Mouse (Mus musculus) hindbrain, embryonic 14.5 days (tissue): ENCODE data around the gene Hhipl2. TPM values are rescaled to one million over a fixed set of nuclear protein-coding genes. Genes with fewer than 3 reads are reported as not detected.
"Not testable (repeated sequence)": the region's sequence is repeated elsewhere in the genome, so short reads cannot be mapped to it uniquely, and the experiment has no call there.

Experiments
- ATAC-seq: fragments of 200-750 bp; cut with Nextera tagmentation; 2 replicates; pipeline ENCODE4 v1.8.0; 2017; ENCODE audit warnings: moderate number of reproducible peaks, mild to moderate bottlenecking, moderate TSS enrichment, moderate library complexity; ENCODE audit not compliant: low FRiP score
- DNase-seq: peaks from one replicate; pipeline ENCODE4 v3.0.0-alpha.2; 2015; ENCODE audit warnings: low spot score
- H3K27ac ChIP-seq: fragments of 300-500 bp; sonication (generic); 2 replicates; pipeline ENCODE4 v1.5.1; 2014; ENCODE audit warnings: mild to moderate bottlenecking, moderate library complexity
- H3K27me3 ChIP-seq: fragments of 300-500 bp; sonication (generic); 2 replicates; pipeline ENCODE4 v1.6.1; 2014; ENCODE audit warnings: mild to moderate bottlenecking, low read length, mixed read lengths; ENCODE audit not compliant: control insufficient read depth, insufficient read depth
- H3K36me3 ChIP-seq: fragments of 300-500 bp; sonication (generic); replicated peaks from 2 replicates; pipeline ENCODE4 v1.6.1; 2014; ENCODE audit not compliant: control insufficient read depth, insufficient read depth
- H3K4me1 ChIP-seq: fragments of 300-500 bp; sonication (generic); replicated peaks from 2 replicates; pipeline ENCODE4 v1.6.1; 2014; ENCODE audit warnings: antibody characterized with exemption, low read length, mixed read lengths; ENCODE audit not compliant: control insufficient read depth, insufficient read depth
- H3K4me2 ChIP-seq: fragments of 300-500 bp; sonication (generic); replicated peaks from 2 replicates; pipeline ENCODE4 v1.6.1; 2014; ENCODE audit warnings: mild to moderate bottlenecking, moderate library complexity
- H3K4me3 ChIP-seq: fragments of 300-500 bp; sonication (generic); replicated peaks from 2 replicates; pipeline ENCODE4 v1.5.1; 2014; ENCODE audit warnings: mild to moderate bottlenecking, low read length
- H3K9ac ChIP-seq: fragments of 300-500 bp; sonication (generic); 2 replicates; pipeline ENCODE4 v1.6.1; 2014
- H3K9me3 ChIP-seq: fragments of 300-500 bp; sonication (generic); 2 replicates; pipeline ENCODE4 v1.6.1; 2016; ENCODE audit warnings: low read length; ENCODE audit not compliant: control insufficient read depth
- WGBS: fragments of 180-500 bp; shearing (Covaris S2); extraction: QIAGEN DNeasy Blood & Tissue Kit; methylation state at CpG from one replicate; pipeline ENCODE4 v1.1.7; 2014; 5-methylcytosine and 5-hydroxymethylcytosine counted together
- polyA plus RNA-seq: library from polyadenylated mRNA; unstranded; fragments of >200 nt; fragmentation: Nextera tagmentation; extraction: Ambion mirVana; gene quantifications from 2 replicates; pipeline ENCODE4 v1.2.1, GENCODE M21; 2014

The Hhipl2 gene
- polyA plus RNA-seq, 1 experiment from 2014 or later: 0.29 TPM

GRCm38 (mm10) chr1:183387421-183387820 is 30.6 kb upstream of the Hhipl2 start:
- H3K27ac ChIP-seq, H3K9me3 ChIP-seq, H3K36me3 ChIP-seq, DNase-seq, H3K4me2 ChIP-seq, H3K9ac ChIP-seq, H3K4me3 ChIP-seq, ATAC-seq: not testable (repeated sequence)
- Histone ChIP-seq H3K27me3 (peaks cover 22% of the 10 kb centered on the region), H3K4me1 (peaks cover 14% of the 10 kb centered on the region)
- 96% methylated on average over 3 of the region's 3 CpGs for WGBS

- no peaks in the 10 kb centered on the region for H3K9me3 ChIP-seq
- peak; percentile 99 for ATAC-seq
- H3K4me1 ChIP-seq: peaks cover 14% of the 10 kb centered on the region
These were observed 29.3 kb upstream of the Hhipl2 start, which contains the start of gene Taf1a for GRCm38 (mm10) chr1:183388426-183389406. Gene Taf1a (plus strand): TSS chr1:183388981.

GRCm38 (mm10) chr1:183403396-183403795 is 14.6 kb upstream of the Hhipl2 start:
- no peak for DNase-seq

More at GRCm38 (mm10) chr1:183388426-183389406, 29.3 kb upstream of the Hhipl2 start, which contains the start of gene Taf1a:
- peak; percentile 95 for DNase-seq
- Histone ChIP-seq H3K27ac (peak within 1 kb of the TSS; percentile 62), H3K4me2 (peak within 1 kb of the TSS; percentile 88), H3K9ac (peak within 1 kb of the TSS; percentile 63), H3K4me3 (peak within 1 kb of the TSS; percentile 68), H3K36me3 (peaks cover 6% of the 10 kb centered on the region; the same call in 1 of the 2 replicates), H3K27me3 (peaks cover 17% of the 10 kb centered on the region)
- 5% methylated on average over 44 of the region's 44 CpGs for WGBS

GRCm38 (mm10) chr1:183414081-183414727 is 3.8 kb upstream of the Hhipl2 start:
- Histone ChIP-seq H3K4me2 (no peak overlapping the region), H3K36me3 (peaks cover 29% of the 10 kb centered on the region), H3K9ac (no peak overlapping the region), H3K27ac (no peak overlapping the region), H3K27me3 (no peaks in the 10 kb centered on the region), H3K4me3 (no peak overlapping the region), H3K9me3 (no peaks in the 10 kb centered on the region), H3K4me1 (no peaks in the 10 kb centered on the region)
- 94% methylated on average over 15 of the region's 15 CpGs for WGBS
- DNase-seq (no peak), ATAC-seq (no peak)

More at GRCm38 (mm10) chr1:183403396-183403795, 14.6 kb upstream of the Hhipl2 start:
- no peak overlapping the region for H3K9ac ChIP-seq
- H3K36me3 ChIP-seq: peaks cover 70% of the 10 kb centered on the region
- no peaks in the 10 kb centered on the region for H3K27me3 ChIP-seq
- WGBS: 94% methylated on average over 3 of the region's 3 CpGs
- no peak overlapping the region for H3K4me2 ChIP-seq
- H3K9me3 ChIP-seq: no peaks in the 10 kb centered on the region
- no peak overlapping the region for H3K27ac ChIP-seq
- H3K4me1 ChIP-seq: no peaks in the 10 kb centered on the region
- no peak for ATAC-seq
- H3K4me3 ChIP-seq: no peak overlapping the region

GRCm38 (mm10) chr1:183419741-183420140 is 1.7 kb downstream of the Hhipl2 start:
- H3K27me3 ChIP-seq: no peaks in the 10 kb centered on the region
- H3K4me2 ChIP-seq: no peak overlapping the region
- DNase-seq: no peak
- no peaks in the 10 kb centered on the region for H3K36me3 ChIP-seq
- H3K4me1 ChIP-seq: no peaks in the 10 kb centered on the region
- WGBS: 92% methylated on average over 7 of the region's 7 CpGs
- no peak overlapping the region for H3K9ac ChIP-seq
- H3K9me3 ChIP-seq: 0 out of 2 replicates have a peak, but pooled peaks cover 2% of the 10 kb centered on the region
- no peak overlapping the region for H3K27ac ChIP-seq
- H3K4me3 ChIP-seq: no peak overlapping the region
- no peak for ATAC-seq

GRCm38 (mm10) chr1:183420296-183420695 is 2.3 kb downstream of the Hhipl2 start:
- Histone ChIP-seq H3K4me1 (no peaks in the 10 kb centered on the region), H3K4me2 (no peak overlapping the region), H3K27ac (no peak overlapping the region), H3K27me3 (no peaks in the 10 kb centered on the region), H3K9ac (no peak overlapping the region), H3K36me3 (no peaks in the 10 kb centered on the region), H3K9me3 (0 out of 2 replicates have a peak, but pooled peaks cover 2% of the 10 kb centered on the region), H3K4me3 (no peak overlapping the region)
- ATAC-seq: no peak
- WGBS: 89% methylated on average over 10 of the region's 10 CpGs
- no peak for DNase-seq

- no peak overlapping the region for H3K27ac ChIP-seq
These were observed 6.1 kb downstream of the Hhipl2 start for GRCm38 (mm10) chr1:183424100-183424499.

GRCm38 (mm10) chr1:183434918-183435317 is 16.9 kb downstream of the Hhipl2 start:
- ATAC-seq: no peak
- WGBS: 89% methylated on average over 9 of the region's 9 CpGs
- Histone ChIP-seq H3K27me3 (no peaks in the 10 kb centered on the region), H3K27ac (no peak overlapping the region), H3K9me3 (no peaks in the 10 kb centered on the region), H3K4me1 (no peaks in the 10 kb centered on the region), H3K4me3 (no peak overlapping the region), H3K36me3 (no peaks in the 10 kb centered on the region), H3K4me2 (no peak overlapping the region), H3K9ac (no peak overlapping the region)
- DNase-seq: no peak

More at GRCm38 (mm10) chr1:183424100-183424499, 6.1 kb downstream of the Hhipl2 start:
- Histone ChIP-seq H3K9me3 (0 out of 2 replicates have a peak, but pooled peaks cover 2% of the 10 kb centered on the region), H3K36me3 (no peaks in the 10 kb centered on the region), H3K4me3 (no peak overlapping the region), H3K9ac (no peak overlapping the region), H3K4me2 (no peak overlapping the region), H3K27me3 (no peaks in the 10 kb centered on the region), H3K4me1 (no peaks in the 10 kb centered on the region)
- ATAC-seq (no peak), DNase-seq (no peak)
- WGBS: 97% methylated on average over 7 of the region's 7 CpGs

- no peak for ATAC-seq
- DNase-seq: no peak
- H3K27ac ChIP-seq: no peak overlapping the region
- H3K4me3 ChIP-seq: no peak overlapping the region
- H3K36me3 ChIP-seq: no peaks in the 10 kb centered on the region
- H3K9ac ChIP-seq: no peak overlapping the region
- H3K4me2 ChIP-seq: no peak overlapping the region; the same call in 1 of the 2 replicates
- no peaks in the 10 kb centered on the region for H3K27me3 ChIP-seq
- H3K9me3 ChIP-seq: no peaks in the 10 kb centered on the region
- H3K4me1 ChIP-seq: no peaks in the 10 kb centered on the region
- 26% methylated on average over 22 of the region's 22 CpGs for WGBS
These were observed 21.0 kb downstream of the Hhipl2 start for GRCm38 (mm10) chr1:183439036-183439435.
